Mouse (Mus musculus): ENCODE data around the gene Gm20388. TPM values are rescaled to one million over a fixed set of nuclear protein-coding genes. Genes with fewer than 3 reads are reported as not detected.

The Gm20388 gene
- polyA plus RNA-seq, 1 experiment from 2014 or later, result 12.4 TPM

DNA sequence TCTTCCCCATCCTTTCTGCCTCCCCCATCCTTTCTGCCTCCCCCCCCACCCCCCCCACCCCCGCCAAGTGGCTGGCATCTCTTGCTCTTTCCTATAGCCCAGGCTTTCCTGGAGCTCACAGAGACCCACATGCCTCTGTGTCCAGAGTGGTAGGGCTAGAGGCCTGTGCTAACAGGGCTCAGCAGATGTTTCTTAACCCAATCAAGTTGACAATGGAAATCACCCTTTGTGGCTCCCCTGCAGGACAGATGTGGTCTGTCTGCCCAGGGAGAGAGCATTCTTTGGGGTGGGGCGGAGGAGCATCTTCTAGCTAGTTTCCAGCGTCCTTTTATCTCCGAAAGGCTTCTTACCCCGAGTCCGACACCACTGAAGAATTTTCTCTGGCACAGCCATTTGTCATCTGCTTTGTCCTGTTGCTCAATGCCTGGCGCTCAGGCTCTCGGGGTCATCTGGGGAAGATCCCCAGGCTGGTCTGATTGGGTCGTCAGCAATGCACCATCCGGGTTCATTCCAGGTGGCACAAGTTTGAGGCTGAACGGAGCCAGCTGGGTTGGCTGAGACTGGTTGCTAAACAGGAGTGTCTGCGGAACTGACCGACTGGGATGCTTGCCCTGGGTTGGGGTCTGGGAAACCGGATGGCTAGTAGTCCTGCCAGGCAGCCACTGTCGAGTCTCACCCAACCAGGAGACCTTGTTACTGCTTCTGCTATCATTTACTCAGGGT lies 2157.3 kb downstream of the Gm20388 start:
- ATAC-seq, result no peak
- WGBS, result 51% methylated on average over 15 of the region's 15 CpGs

DNA sequence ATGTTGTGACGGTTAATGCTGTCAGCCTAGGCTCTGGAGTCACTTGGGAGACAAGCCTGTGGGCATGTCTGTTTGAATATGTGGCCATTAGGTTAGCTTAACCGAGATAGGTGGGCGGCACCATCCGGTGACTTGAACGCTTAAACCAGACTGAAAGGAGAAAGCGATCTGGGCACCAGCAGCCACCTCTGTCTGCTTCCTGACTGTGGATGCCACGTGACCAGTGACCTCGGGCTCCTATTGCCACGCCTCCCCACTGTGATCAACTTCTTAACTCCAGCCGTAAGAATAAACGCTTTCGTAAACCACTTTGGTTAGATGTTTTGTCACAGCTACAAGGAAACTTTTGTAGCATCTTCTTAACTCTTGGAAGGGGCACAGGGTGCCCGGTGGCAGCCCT lies 2158.0 kb downstream of the Gm20388 start:
- WGBS, result 77% methylated on average over 13 of the region's 13 CpGs
- H3K4me3 ChIP-seq (ENCODE audit: low read length), result no peak overlapping the region
- no peaks in the 10 kb centered on the region for H3K9me3 ChIP-seq (ENCODE audit: control insufficient read depth, low read length)
- H3K4me2 ChIP-seq (ENCODE audit: low read length), result no peak overlapping the region
- no peak for ATAC-seq
- H3K4me1 ChIP-seq (ENCODE audit: control insufficient read depth, insufficient read depth, low read depth, low read length), result no peaks in the 10 kb centered on the region
- no peak overlapping the region for H3K27ac ChIP-seq (ENCODE audit: low read depth, low read length)
- H3K27me3 ChIP-seq (replicated peaks; ENCODE audit: control insufficient read depth, insufficient read depth, low read length), result no peaks in the 10 kb centered on the region
- no peaks in the 10 kb centered on the region for H3K36me3 ChIP-seq (ENCODE audit: control insufficient read depth, insufficient read depth, low read length)
- H3K9ac ChIP-seq (ENCODE audit: low read depth, low read length), result no peak overlapping the region

More for the DNA sequence above, 2157.3 kb downstream of the Gm20388 start:
- H3K9ac ChIP-seq (ENCODE audit: low read depth, low read length), result no peak overlapping the region
- no peaks in the 10 kb centered on the region for H3K4me1 ChIP-seq (ENCODE audit: control insufficient read depth, insufficient read depth, low read depth, low read length)
- H3K4me2 ChIP-seq (ENCODE audit: low read length), result no peak overlapping the region
- H3K27ac ChIP-seq (ENCODE audit: low read depth, low read length), result no peak overlapping the region
- H3K9me3 ChIP-seq (ENCODE audit: control insufficient read depth, low read length), result no peaks in the 10 kb centered on the region
- H3K27me3 ChIP-seq (replicated peaks; ENCODE audit: control insufficient read depth, insufficient read depth, low read length), result no peaks in the 10 kb centered on the region
- no peaks in the 10 kb centered on the region for H3K36me3 ChIP-seq (ENCODE audit: control insufficient read depth, insufficient read depth, low read length)
- no peak overlapping the region for H3K4me3 ChIP-seq (ENCODE audit: low read length)

DNA sequence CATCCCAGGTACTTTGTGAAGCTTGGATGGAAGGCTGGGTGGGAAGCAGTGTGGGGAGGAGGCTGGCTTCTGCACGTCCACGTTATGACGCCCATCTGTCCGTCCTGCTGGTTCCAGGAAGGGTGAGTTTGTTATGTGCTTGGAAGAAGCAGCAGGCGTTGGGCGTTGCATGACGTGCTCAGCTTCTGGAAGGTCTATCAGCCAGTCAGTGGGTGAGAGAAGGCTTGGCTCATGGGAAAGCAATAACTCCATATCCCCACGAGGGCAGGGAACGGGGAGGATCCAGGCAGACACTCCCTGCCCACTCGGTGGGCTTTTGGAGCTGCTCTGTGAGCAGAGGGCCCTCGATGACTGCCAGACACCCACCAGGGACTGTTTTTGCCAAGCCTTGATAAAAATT lies 2158.6 kb downstream of the Gm20388 start:
- 86% methylated on average over 11 of the region's 11 CpGs for WGBS
- H3K9ac ChIP-seq (ENCODE audit: low read depth, low read length), result no peak overlapping the region
- H3K4me2 ChIP-seq (ENCODE audit: low read length), result no peak overlapping the region
- H3K27ac ChIP-seq (ENCODE audit: low read depth, low read length), result no peak overlapping the region
- ATAC-seq, result no peak
- H3K4me1 ChIP-seq (ENCODE audit: control insufficient read depth, insufficient read depth, low read depth, low read length), result no peaks in the 10 kb centered on the region
- H3K9me3 ChIP-seq (ENCODE audit: control insufficient read depth, low read length), result no peaks in the 10 kb centered on the region
- no peaks in the 10 kb centered on the region for H3K36me3 ChIP-seq (ENCODE audit: control insufficient read depth, insufficient read depth, low read length)
- no peak overlapping the region for H3K4me3 ChIP-seq (ENCODE audit: low read length)
- no peaks in the 10 kb centered on the region for H3K27me3 ChIP-seq (replicated peaks; ENCODE audit: control insufficient read depth, insufficient read depth, low read length)

DNA sequence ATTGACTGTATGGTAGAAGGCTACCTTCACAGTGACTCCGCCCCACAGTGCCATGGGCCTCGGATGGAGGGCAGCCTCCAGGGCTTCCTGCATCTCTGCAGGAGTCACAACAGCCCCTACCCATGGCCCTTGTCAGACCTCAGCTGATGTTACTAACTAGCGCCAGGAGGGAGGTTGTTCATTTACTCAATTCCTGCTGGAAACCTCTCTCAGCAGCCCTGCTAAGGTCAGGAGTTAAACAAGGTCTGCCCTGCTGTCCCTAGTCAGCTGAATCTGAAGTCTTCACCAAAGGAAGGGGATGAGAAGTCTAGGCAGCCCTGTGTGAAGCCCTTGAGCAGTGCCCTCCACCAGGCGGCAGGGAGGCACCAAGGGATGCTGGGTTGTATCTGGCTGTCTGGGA lies 2160.6 kb downstream of the Gm20388 start:
- ATAC-seq, result no peak
- 63% methylated on average over 4 of the region's 4 CpGs for WGBS
- H3K27ac ChIP-seq (ENCODE audit: low read depth, low read length), result no peak overlapping the region

DNA sequence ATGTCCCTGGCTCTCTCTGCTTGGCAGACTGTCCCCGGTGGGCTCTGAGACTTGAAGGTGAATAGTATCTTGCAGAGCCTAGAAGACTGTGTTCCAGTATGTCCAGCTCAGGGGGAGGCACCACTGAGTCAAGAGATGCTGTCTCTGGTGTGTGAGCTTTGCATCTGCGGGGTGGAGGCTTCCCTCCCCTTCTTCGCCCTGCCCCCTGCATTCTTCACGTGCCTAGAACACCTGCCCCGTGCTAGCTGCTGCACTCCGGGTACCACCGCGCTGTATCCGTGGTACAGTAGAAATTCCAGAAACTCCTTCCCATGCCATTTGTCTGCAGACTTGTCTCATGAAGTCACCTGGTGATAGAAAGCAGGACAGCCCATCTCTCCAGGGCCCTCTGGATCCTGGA lies 2163.3 kb downstream of the Gm20388 start:
- Histone ChIP-seq H3K9me3 (ENCODE audit: control insufficient read depth, low read length) (no peaks in the 10 kb centered on the region), H3K4me3 (ENCODE audit: low read length) (no peak overlapping the region), H3K4me2 (ENCODE audit: low read length) (no peak overlapping the region), H3K27me3 (replicated peaks; ENCODE audit: control insufficient read depth, insufficient read depth, low read length) (no peaks in the 10 kb centered on the region), H3K36me3 (ENCODE audit: control insufficient read depth, insufficient read depth, low read length) (no peaks in the 10 kb centered on the region), H3K9ac (ENCODE audit: low read depth, low read length) (no peak overlapping the region), H3K4me1 (ENCODE audit: control insufficient read depth, insufficient read depth, low read depth, low read length) (no peaks in the 10 kb centered on the region), H3K27ac (ENCODE audit: low read depth, low read length) (no peak overlapping the region)
- no peak for ATAC-seq
- WGBS, result 87% methylated on average over 9 of the region's 9 CpGs

More for the DNA sequence above, 2160.6 kb downstream of the Gm20388 start:
- H3K4me1 ChIP-seq (ENCODE audit: control insufficient read depth, insufficient read depth, low read depth, low read length), result no peaks in the 10 kb centered on the region
- H3K36me3 ChIP-seq (ENCODE audit: control insufficient read depth, insufficient read depth, low read length), result no peaks in the 10 kb centered on the region
- H3K4me2 ChIP-seq (ENCODE audit: low read length), result no peak overlapping the region
- H3K4me3 ChIP-seq (ENCODE audit: low read length), result no peak overlapping the region
- no peaks in the 10 kb centered on the region for H3K27me3 ChIP-seq (replicated peaks; ENCODE audit: control insufficient read depth, insufficient read depth, low read length)
- H3K9ac ChIP-seq (ENCODE audit: low read depth, low read length), result no peak overlapping the region
- H3K9me3 ChIP-seq (ENCODE audit: control insufficient read depth, low read length), result no peaks in the 10 kb centered on the region

DNA sequence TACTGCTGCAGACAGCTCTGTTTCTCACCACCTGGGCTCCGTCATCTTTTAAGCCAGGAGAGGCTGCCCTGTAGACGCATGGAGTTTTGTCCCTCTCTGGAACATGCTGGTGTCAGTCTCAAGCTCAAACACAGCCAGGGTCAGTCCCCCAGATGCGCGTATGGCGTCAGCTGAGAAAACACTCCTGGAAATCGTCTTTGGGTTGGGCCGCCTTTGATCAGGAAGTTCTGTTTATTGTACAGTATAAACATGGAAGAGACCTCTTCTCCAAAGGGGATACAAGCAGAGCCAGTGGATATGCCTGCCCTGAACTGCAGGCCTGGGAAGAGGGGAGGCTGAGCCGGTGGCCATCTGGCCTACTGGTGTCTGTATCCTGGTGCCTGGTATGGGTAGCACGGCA lies 2163.8 kb downstream of the Gm20388 start:
- 81% methylated on average over 9 of the region's 9 CpGs for WGBS
- no peak for ATAC-seq
- no peaks in the 10 kb centered on the region for H3K36me3 ChIP-seq (ENCODE audit: control insufficient read depth, insufficient read depth, low read length)

DNA sequence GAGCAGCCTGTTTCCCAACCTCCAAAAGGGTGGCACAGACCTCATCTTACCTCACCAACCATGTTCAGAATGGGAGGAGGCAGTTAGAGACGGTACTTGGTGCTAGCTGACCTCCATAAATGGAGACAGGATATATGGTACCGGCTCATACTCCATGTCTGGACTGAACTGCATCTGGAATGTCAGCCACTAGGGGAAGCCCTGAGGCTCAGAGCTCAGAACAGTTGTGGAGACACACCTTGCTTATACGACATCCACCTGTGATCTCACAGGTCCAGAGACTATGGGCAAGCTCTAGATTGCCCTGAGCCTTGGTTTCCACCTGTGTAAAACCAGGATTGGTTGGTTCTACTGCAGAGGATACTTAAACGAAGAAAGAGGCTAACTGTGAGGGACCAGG lies 2164.3 kb downstream of the Gm20388 start:
- Histone ChIP-seq H3K9ac (ENCODE audit: low read depth, low read length) (no peak overlapping the region), H3K9me3 (ENCODE audit: control insufficient read depth, low read length) (no peaks in the 10 kb centered on the region), H3K27me3 (replicated peaks; ENCODE audit: control insufficient read depth, insufficient read depth, low read length) (no peaks in the 10 kb centered on the region), H3K36me3 (ENCODE audit: control insufficient read depth, insufficient read depth, low read length) (no peaks in the 10 kb centered on the region), H3K4me3 (ENCODE audit: low read length) (no peak overlapping the region), H3K4me1 (ENCODE audit: control insufficient read depth, insufficient read depth, low read depth, low read length) (no peaks in the 10 kb centered on the region), H3K4me2 (ENCODE audit: low read length) (no peak overlapping the region), H3K27ac (ENCODE audit: low read depth, low read length) (no peak overlapping the region)
- ATAC-seq, result no peak
- 88% methylated on average over 4 of the region's 4 CpGs for WGBS

More for the DNA sequence above, 2163.8 kb downstream of the Gm20388 start:
- Histone ChIP-seq H3K4me3 (ENCODE audit: low read length) (no peak overlapping the region), H3K9me3 (ENCODE audit: control insufficient read depth, low read length) (no peaks in the 10 kb centered on the region), H3K4me2 (ENCODE audit: low read length) (no peak overlapping the region), H3K27ac (ENCODE audit: low read depth, low read length) (no peak overlapping the region), H3K27me3 (replicated peaks; ENCODE audit: control insufficient read depth, insufficient read depth, low read length) (no peaks in the 10 kb centered on the region), H3K4me1 (ENCODE audit: control insufficient read depth, insufficient read depth, low read depth, low read length) (no peaks in the 10 kb centered on the region), H3K9ac (ENCODE audit: low read depth, low read length) (no peak overlapping the region)

DNA sequence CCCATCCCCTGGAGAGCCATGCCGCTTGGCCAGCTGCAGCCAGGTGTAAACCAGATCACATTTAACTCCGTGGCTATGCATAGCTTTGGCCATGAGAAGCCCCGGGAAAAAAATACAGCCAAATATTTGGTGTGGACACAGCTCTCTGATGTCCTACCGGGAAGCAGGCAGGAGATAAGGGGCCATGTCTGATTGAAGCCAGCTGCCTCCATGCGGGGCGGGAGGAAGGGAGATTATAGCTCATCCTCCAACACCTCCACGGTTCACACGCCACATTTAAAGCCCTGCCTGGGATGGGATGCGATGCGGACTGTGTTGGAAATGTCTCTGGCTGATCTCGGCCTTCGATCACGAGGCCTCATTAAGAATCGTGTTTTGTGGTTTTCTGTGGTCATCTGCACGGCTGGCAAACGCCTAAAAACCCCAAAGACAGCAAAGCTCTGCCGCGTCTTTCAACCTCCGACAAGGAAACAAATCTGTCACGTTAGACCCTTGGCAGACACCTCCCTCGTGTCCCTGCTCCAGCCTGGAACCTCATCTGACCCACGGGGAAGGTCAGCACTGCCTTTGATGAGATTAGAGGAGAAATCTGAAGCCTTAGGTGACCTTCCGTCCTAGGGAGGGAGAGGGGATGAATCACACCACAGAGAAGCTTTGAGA lies 2165.7 kb downstream of the Gm20388 start:
- WGBS, result 60% methylated on average over 23 of the region's 23 CpGs
- no peak overlapping the region for H3K4me2 ChIP-seq (ENCODE audit: low read length)
- no peak for ATAC-seq

DNA sequence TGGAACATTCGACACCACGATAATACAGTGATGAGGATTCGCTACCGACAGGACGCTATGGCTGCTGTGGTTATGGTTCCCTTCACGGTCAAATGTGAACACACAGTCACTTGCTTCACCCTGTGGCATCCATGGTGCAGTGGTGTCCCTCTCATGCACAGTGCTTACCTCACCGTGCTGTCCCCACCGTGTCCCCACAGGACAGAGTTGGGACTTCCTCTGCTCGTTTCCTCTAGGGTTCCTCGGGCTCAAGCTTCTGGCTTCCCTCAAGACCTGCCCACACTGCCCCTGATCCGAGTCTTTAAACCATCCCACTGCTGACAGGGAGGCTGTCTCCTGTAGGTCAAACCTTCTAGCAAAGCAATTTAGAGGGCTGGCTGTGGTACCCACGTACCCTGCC lies 2167.7 kb downstream of the Gm20388 start:
- H3K4me1 ChIP-seq (ENCODE audit: control insufficient read depth, insufficient read depth, low read depth, low read length), result no peaks in the 10 kb centered on the region
- no peaks in the 10 kb centered on the region for H3K27me3 ChIP-seq (replicated peaks; ENCODE audit: control insufficient read depth, insufficient read depth, low read length)
- no peaks in the 10 kb centered on the region for H3K9me3 ChIP-seq (ENCODE audit: control insufficient read depth, low read length)
- H3K9ac ChIP-seq (ENCODE audit: low read depth, low read length), result no peak overlapping the region
- H3K27ac ChIP-seq (ENCODE audit: low read depth, low read length), result no peak overlapping the region
- WGBS, result 92% methylated on average over 12 of the region's 12 CpGs
- no peak overlapping the region for H3K4me2 ChIP-seq (ENCODE audit: low read length)
- ATAC-seq, result no peak
- no peak overlapping the region for H3K4me3 ChIP-seq (ENCODE audit: low read length)
- H3K36me3 ChIP-seq (ENCODE audit: control insufficient read depth, insufficient read depth, low read length), result no peaks in the 10 kb centered on the region

More for the DNA sequence above, 2165.7 kb downstream of the Gm20388 start:
- no peaks in the 10 kb centered on the region for H3K9me3 ChIP-seq (ENCODE audit: control insufficient read depth, low read length)
- H3K36me3 ChIP-seq (ENCODE audit: control insufficient read depth, insufficient read depth, low read length), result no peaks in the 10 kb centered on the region
- H3K4me1 ChIP-seq (ENCODE audit: control insufficient read depth, insufficient read depth, low read depth, low read length), result no peaks in the 10 kb centered on the region
- H3K27ac ChIP-seq (ENCODE audit: low read depth, low read length), result no peak overlapping the region
- H3K9ac ChIP-seq (ENCODE audit: low read depth, low read length), result 0 out of 2 replicates have a peak overlapping the region, but pooled peaks have one; percentile 24
- no peak overlapping the region for H3K4me3 ChIP-seq (ENCODE audit: low read length)
- H3K27me3 ChIP-seq (replicated peaks; ENCODE audit: control insufficient read depth, insufficient read depth, low read length), result no peaks in the 10 kb centered on the region
